Mouse (Mus musculus): ENCODE measurements around the gene Nsdhl.
A peak's percentile ranks its signal among the peaks of the same experiment; 100 is the strongest.

The Nsdhl gene

GRCm38 (mm10) chrX:73003110-73003509 is 84.8 kb downstream of the Nsdhl start:
- DNase-seq (ENCODE audit: low spot score in 2 of 2), result no peak

- DNase-seq (ENCODE audit: low spot score in 2 of 2), result no peak
These were observed 87.3 kb downstream of the Nsdhl start for GRCm38 (mm10) chrX:73005678-73006077.

GRCm38 (mm10) chrX:73007597-73008479 is 89.5 kb downstream of the Nsdhl start:
- peak; percentile 89 for DNase-seq (ENCODE audit: low spot score in 2 of 2)
